In genomic region chr9:57536362-57536761, GRCm38 (mm10) we compare ENCODE assay signal across 9 mouse cellular contexts. TPM values are rescaled to one million over a fixed set of nuclear protein-coding genes. Genes with fewer than 3 reads are reported as not detected.
DNase-seq lines count a peak whose midpoint lies in the region; ATAC-seq and TF ChIP-seq lines count a peak whose summit lies in the region.
"Had no signal": no experiment of that assay in that cellular context is flagged by ENCODE, and none has a peak within 500 bp of the region (broad histone marks: within the 10 kb centered on the region; RNA-seq: fewer than 3 reads in every experiment).

No protein-coding gene starts in this region.

- no peak for TF ChIP-seq RAD21 in MEL (IDR thresholded peaks at IDR 0.05; ENCODE audit: low read depth, low read length)

- H3K9me3 ChIP-seq in kidney, embryonic 14.5 days (ENCODE audit: control insufficient read depth, low read length) = no peaks in the 10 kb centered on the region
- H3K9me3 ChIP-seq in MEL (replicated peaks; ENCODE audit: insufficient read depth, low read length) = no peaks in the 10 kb centered on the region
- no peaks in the 10 kb centered on the region for H3K9me3 ChIP-seq in forebrain, embryonic 13.5 days (replicated peaks)
- no peaks in the 10 kb centered on the region for H3K9me3 ChIP-seq in liver, embryonic 16.5 days (replicated peaks; ENCODE audit: control insufficient read depth, low read length)

- no peak overlapping the region for H3K4me3 ChIP-seq in kidney, embryonic 14.5 days (ENCODE audit: low read length)
- H3K4me3 ChIP-seq in MEL (ENCODE audit: control insufficient read depth in 1 of 2, insufficient read depth in 1 of 2, low read depth in 2 of 2, low read length in 2 of 2) = peak overlapping the region in 1 of 2 experiments; percentile 97; a peak in 2 of 4 replicates
- H3K4me3 ChIP-seq in forebrain, embryonic 13.5 days = peak overlapping the region; percentile 82; the same call in 1 of the 2 replicates
- no peak overlapping the region; the same call in 1 of the 2 replicates for H3K4me3 ChIP-seq in liver, embryonic 16.5 days (ENCODE audit: low read depth, low read length)
- H3K4me3 ChIP-seq in left cerebral cortex, adult 2 months = no peak overlapping the region

- H3K9ac ChIP-seq in kidney, embryonic 14.5 days (ENCODE audit: low read depth, low read length) = peak overlapping the region; percentile 88; the same call in 1 of the 2 replicates
- H3K9ac ChIP-seq in MEL (ENCODE audit: control insufficient read depth, low read depth, low read length, poor library complexity, severe bottlenecking) = peak overlapping the region; percentile 92
- H3K9ac ChIP-seq in forebrain, embryonic 13.5 days = no peak overlapping the region
- H3K9ac ChIP-seq in liver, embryonic 16.5 days (ENCODE audit: low read depth, low read length) = no peak overlapping the region

- TF ChIP-seq CTCF in MEL (IDR thresholded peaks at IDR 0.05 in 2 of 3, conservative IDR thresholded peaks at IDR 0.05 in 1 of 3; ENCODE audit: control insufficient read depth in 1 of 3, insufficient read depth in 1 of 3, low read depth in 2 of 3, low read length in 3 of 3, poor library complexity in 1 of 3, severe bottlenecking in 1 of 3) = no peak
- no peak for TF ChIP-seq CTCF in left cerebral cortex, adult 2 months (IDR thresholded peaks at IDR 0.05)

- peaks cover 16% of the 10 kb centered on the region for H3K79me2 ChIP-seq in MEL (ENCODE audit: control insufficient read depth, insufficient read depth, low read length, poor library complexity)

- H3K27ac ChIP-seq in kidney, embryonic 14.5 days (ENCODE audit: low read depth, low read length) = no peak overlapping the region
- no peak overlapping the region for H3K27ac ChIP-seq in MEL (ENCODE audit: control insufficient read depth, low read depth, low read length)
- no peak overlapping the region; the same call in 1 of the 2 replicates for H3K27ac ChIP-seq in forebrain, embryonic 13.5 days
- peak overlapping the region; percentile 77; the same call in 1 of the 2 replicates for H3K27ac ChIP-seq in liver, embryonic 16.5 days (ENCODE audit: low read length)
- H3K27ac ChIP-seq in left cerebral cortex, adult 2 months = no peak overlapping the region

- 86% methylated on average over 5 of the region's 5 CpGs for WGBS in kidney, embryonic 14.5 days
- 88% methylated on average over 5 of the region's 5 CpGs for WGBS in forebrain, embryonic 13.5 days
- WGBS in liver, embryonic 16.5 days (ENCODE audit: insufficient replicate concordance) = 81% methylated on average over 5 of the region's 5 CpGs

- intact Hi-C loops in left cerebral cortex, adult 2 months (cut with DNase I) = no loop called here

- DNase-seq in kidney, adult 18-20 months = no peak
- no peak for DNase-seq in MEL (ENCODE audit: low read depth, low spot score)
- no peak for DNase-seq in left cerebral cortex, adult 2 months (ENCODE audit: extremely low spot score in 1 of 2, low spot score in 2 of 2)
- DNase-seq in embryo, embryonic 9.5 days (ENCODE audit: extremely low spot score) = no peak
- no peak for DNase-seq in thymus, postnatal 14 days
- DNase-seq: thymus, adult 2 months had no signal

- no peak for TF ChIP-seq POLR2A in MEL (IDR thresholded peaks at IDR 0.05; ENCODE audit: control insufficient read depth in 1 of 2, insufficient read depth in 1 of 2, low read depth in 1 of 2, low read length in 2 of 2, poor library complexity in 1 of 2)

- peaks cover 8% of the 10 kb centered on the region for H3K4me1 ChIP-seq in kidney, embryonic 14.5 days (ENCODE audit: control insufficient read depth, insufficient read depth, low read length)
- H3K4me1 ChIP-seq in MEL (ENCODE audit: control insufficient read depth in 1 of 2, insufficient read depth in 2 of 2, low read length in 2 of 2) = peaks cover 5% of the 10 kb centered on the region in 2 experiments; a peak in 3 of 4 replicates
- peaks cover 20% of the 10 kb centered on the region for H3K4me1 ChIP-seq in forebrain, embryonic 13.5 days
- H3K4me1 ChIP-seq in liver, embryonic 16.5 days (ENCODE audit: control insufficient read depth, low read depth, low read length) = peaks cover 14% of the 10 kb centered on the region

- no peak overlapping the region for H3K4me2 ChIP-seq in kidney, embryonic 14.5 days (replicated peaks; ENCODE audit: low read depth, low read length)
- peak overlapping the region; percentile 85; the same call in 1 of the 2 replicates for H3K4me2 ChIP-seq in forebrain, embryonic 13.5 days
- H3K4me2 ChIP-seq in liver, embryonic 16.5 days (ENCODE audit: low read depth, low read length) = peak overlapping the region; percentile 93; the same call in 1 of the 2 replicates

- TF ChIP-seq EP300 in MEL (IDR thresholded peaks at IDR 0.05; ENCODE audit: low read depth in 1 of 2, low read length in 2 of 2) = no peak

- ATAC-seq in kidney, embryonic 14.5 days (ENCODE audit: low FRiP score, low TSS enrichment) = no peak
- ATAC-seq in forebrain, embryonic 13.5 days = no peak
- no peak for ATAC-seq in liver, embryonic 16.5 days (ENCODE audit: low read depth)

- no peaks in the 10 kb centered on the region for H3K27me3 ChIP-seq in kidney, embryonic 14.5 days (ENCODE audit: control insufficient read depth, insufficient read depth, low read length)
- no peaks in the 10 kb centered on the region for H3K27me3 ChIP-seq in MEL (ENCODE audit: control insufficient read depth in 1 of 2, insufficient read depth in 2 of 2, low read length in 2 of 2)
- H3K27me3 ChIP-seq in forebrain, embryonic 13.5 days = no peaks in the 10 kb centered on the region
- H3K27me3 ChIP-seq in liver, embryonic 16.5 days (ENCODE audit: control insufficient read depth, insufficient read depth, low read depth, low read length) = no peaks in the 10 kb centered on the region

- H3K36me3 ChIP-seq in kidney, embryonic 14.5 days (ENCODE audit: control insufficient read depth, insufficient read depth, low read length) = peaks cover 51% of the 10 kb centered on the region
- peaks cover 12 to 13% of the 10 kb centered on the region in 2 experiments for H3K36me3 ChIP-seq in MEL (ENCODE audit: control insufficient read depth in 1 of 2, insufficient read depth in 2 of 2, low read length in 2 of 2)
- H3K36me3 ChIP-seq in forebrain, embryonic 13.5 days (ENCODE audit: poor library complexity, severe bottlenecking) = peaks cover 63% of the 10 kb centered on the region
- H3K36me3 ChIP-seq in liver, embryonic 16.5 days (ENCODE audit: control insufficient read depth, insufficient read depth) = peaks cover 16% of the 10 kb centered on the region

TF ChIP-seq in MEL, 35 proteins besides CTCF, POLR2A, EP300 and RAD21 (continues in another document):
- TF ChIP-seq NELFE (IDR thresholded peaks at IDR 0.05; ENCODE audit: low read depth, low read length) (no peak), SIN3A (IDR thresholded peaks at IDR 0.05; ENCODE audit: low read length) (no peak), ZNF384 (IDR thresholded peaks at IDR 0.05; ENCODE audit: low read depth, low read length) (0 out of 2 replicates have a peak, but pooled peaks have one; percentile 3)

RNA-seq across cellular contexts. Expression of gene Fam219b, which starts 1.0 kb away (rescaled TPM):
- 13.3 and 19.7 TPM in 2 replicates for polyA plus RNA-seq in kidney, embryonic 14.5 days (2014; fragmentation: Nextera tagmentation; extraction: Ambion mirVana)
- 12.7 and 16.4 TPM in 2 replicates for total RNA-seq in MEL (2012; rRNA removed)
- 10 to 100 TPM in 1 of 2 experiments, not detected in 1; 12.8 TPM for polyA plus RNA-seq in MEL (2012; ENCODE audit: insufficient read depth in 1 of 2, insufficient read length in 2 of 2, low read depth in 1 of 2, low replicate concordance in 2 of 2, missing spikeins in 1 of 2)
- 20.1 and 23.3 TPM in 2 replicates for polyA plus RNA-seq in forebrain, embryonic 13.5 days (2015; fragmentation: Nextera tagmentation; extraction: Ambion mirVana)
- polyA plus RNA-seq in liver, embryonic 16.5 days (2015; fragmentation: Nextera tagmentation; extraction: Ambion mirVana) = 5.3 and 5.7 TPM in 2 replicates
- 10 to 100 TPM; 18.1 to 21.6 TPM for total RNA-seq in left cerebral cortex, adult 2 months (2021)

RNA-seq across cellular contexts. Expression of gene Cox5a, which starts 15.3 kb away (rescaled TPM):
- polyA plus RNA-seq in kidney, embryonic 14.5 days (2014; fragmentation: Nextera tagmentation; extraction: Ambion mirVana) = 675 and 707 TPM in 2 replicates
- total RNA-seq in MEL (2012; rRNA removed) = 364 and 367 TPM in 2 replicates
- 100 to 1,000 TPM in 1 of 2 experiments, not detected in 1; 400 TPM for polyA plus RNA-seq in MEL (2012; ENCODE audit: insufficient read depth in 1 of 2, insufficient read length in 2 of 2, low read depth in 1 of 2, low replicate concordance in 2 of 2, missing spikeins in 1 of 2)
- polyA plus RNA-seq in forebrain, embryonic 13.5 days (2015; fragmentation: Nextera tagmentation; extraction: Ambion mirVana) = 775 and 903 TPM in 2 replicates
- 266 and 275 TPM in 2 replicates for polyA plus RNA-seq in liver, embryonic 16.5 days (2015; fragmentation: Nextera tagmentation; extraction: Ambion mirVana)
- total RNA-seq in left cerebral cortex, adult 2 months (2021) = 100 to 1,000 TPM; 374 to 440 TPM

RNA-seq across cellular contexts. Expression of gene Mpi, which starts 16.2 kb away (rescaled TPM):
- polyA plus RNA-seq in kidney, embryonic 14.5 days (2014; fragmentation: Nextera tagmentation; extraction: Ambion mirVana) = 36.5 and 37.7 TPM in 2 replicates
- total RNA-seq in MEL (2012; rRNA removed) = 24.3 and 25.9 TPM in 2 replicates
- 10 to 100 TPM in 1 of 2 experiments, not detected in 1; 37.7 TPM for polyA plus RNA-seq in MEL (2012; ENCODE audit: insufficient read depth in 1 of 2, insufficient read length in 2 of 2, low read depth in 1 of 2, low replicate concordance in 2 of 2, missing spikeins in 1 of 2)
- polyA plus RNA-seq in forebrain, embryonic 13.5 days (2015; fragmentation: Nextera tagmentation; extraction: Ambion mirVana) = 63.2 and 70.0 TPM in 2 replicates
- 9.9 and 12.3 TPM in 2 replicates for polyA plus RNA-seq in liver, embryonic 16.5 days (2015; fragmentation: Nextera tagmentation; extraction: Ambion mirVana)
- total RNA-seq in left cerebral cortex, adult 2 months (2021) = 10 to 100 TPM; 63.4 to 76.9 TPM

RNA-seq across cellular contexts. Expression of gene Scamp2, which starts 24.4 kb away (rescaled TPM):
- polyA plus RNA-seq in kidney, embryonic 14.5 days (2014; fragmentation: Nextera tagmentation; extraction: Ambion mirVana) = 69.2 and 71.4 TPM in 2 replicates
- total RNA-seq in MEL (2012; rRNA removed) = 32.4 and 35.4 TPM in 2 replicates
- 10 to 100 TPM in 1 of 2 experiments, not detected in 1; 51.4 TPM for polyA plus RNA-seq in MEL (2012; ENCODE audit: insufficient read depth in 1 of 2, insufficient read length in 2 of 2, low read depth in 1 of 2, low replicate concordance in 2 of 2, missing spikeins in 1 of 2)
- 56.5 and 63.9 TPM in 2 replicates for polyA plus RNA-seq in forebrain, embryonic 13.5 days (2015; fragmentation: Nextera tagmentation; extraction: Ambion mirVana)
- 23.6 and 26.2 TPM in 2 replicates for polyA plus RNA-seq in liver, embryonic 16.5 days (2015; fragmentation: Nextera tagmentation; extraction: Ambion mirVana)
- 10 to 100 TPM; 19.8 to 22.3 TPM for total RNA-seq in left cerebral cortex, adult 2 months (2021)

RNA-seq across cellular contexts. Expression of gene Rpp25, which starts 32.5 kb away (rescaled TPM):
- polyA plus RNA-seq in kidney, embryonic 14.5 days (2014; fragmentation: Nextera tagmentation; extraction: Ambion mirVana) = 5.3 and 6.2 TPM in 2 replicates
- total RNA-seq in MEL (2012; rRNA removed) = 0.12 TPM in 1 of 2 replicates, not detected in the other
- under 1 TPM in 1 of 2 experiments, not detected in 1; 0.68 TPM for polyA plus RNA-seq in MEL (2012; ENCODE audit: insufficient read depth in 1 of 2, insufficient read length in 2 of 2, low read depth in 1 of 2, low replicate concordance in 2 of 2, missing spikeins in 1 of 2)
- 11.0 and 12.8 TPM in 2 replicates for polyA plus RNA-seq in forebrain, embryonic 13.5 days (2015; fragmentation: Nextera tagmentation; extraction: Ambion mirVana)
- 0.41 and 0.57 TPM in 2 replicates for polyA plus RNA-seq in liver, embryonic 16.5 days (2015; fragmentation: Nextera tagmentation; extraction: Ambion mirVana)
- 10 to 100 TPM; 16.9 to 18.5 TPM for total RNA-seq in left cerebral cortex, adult 2 months (2021)

Comparison
In these comparisons a context has a peak if more than half of its experiments do, and no peak if none do; other contexts are left out.
1. H3K9ac ChIP-seq: peak in kidney, embryonic 14.5 days (single experiment) and MEL (single experiment); none in forebrain, embryonic 13.5 days (single experiment) and liver, embryonic 16.5 days (single experiment).